Mouse (Mus musculus): ENCODE data around the gene Glis2.

DNA sequence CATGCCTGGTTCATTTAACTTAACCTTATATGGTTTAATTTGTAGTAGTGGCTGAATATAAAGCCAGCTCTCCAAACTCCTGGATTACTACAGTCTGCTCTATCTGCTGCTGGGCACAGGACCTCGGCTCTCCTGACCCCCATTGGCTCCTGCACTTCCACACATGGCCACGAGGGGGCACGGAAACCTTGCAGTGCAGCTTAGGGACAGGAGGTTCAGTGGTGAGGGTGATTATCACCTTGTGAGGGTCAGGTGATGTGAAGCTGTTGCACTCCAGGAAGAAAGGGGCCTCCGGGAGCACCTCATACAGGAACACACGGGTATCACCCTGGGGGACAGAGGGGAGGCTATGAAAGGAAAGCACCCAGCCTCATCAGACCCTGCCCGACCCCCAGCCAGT, 35.4 kb downstream of the Glis2 start:
- peak; percentile 99 for TF ChIP-seq CTCF (conservative IDR thresholded peaks at IDR 0.05; ENCODE audit: low read length)
- no peak for TF ChIP-seq POU5F1 (IDR thresholded peaks at IDR 0.05; ENCODE audit: borderline replicate concordance, low read length)
- TF ChIP-seq NANOG (IDR thresholded peaks at IDR 0.05; ENCODE audit: borderline replicate concordance, low read length) = no peak
